Mouse (Mus musculus): ENCODE data around the gene Slc44a2.

DNA sequence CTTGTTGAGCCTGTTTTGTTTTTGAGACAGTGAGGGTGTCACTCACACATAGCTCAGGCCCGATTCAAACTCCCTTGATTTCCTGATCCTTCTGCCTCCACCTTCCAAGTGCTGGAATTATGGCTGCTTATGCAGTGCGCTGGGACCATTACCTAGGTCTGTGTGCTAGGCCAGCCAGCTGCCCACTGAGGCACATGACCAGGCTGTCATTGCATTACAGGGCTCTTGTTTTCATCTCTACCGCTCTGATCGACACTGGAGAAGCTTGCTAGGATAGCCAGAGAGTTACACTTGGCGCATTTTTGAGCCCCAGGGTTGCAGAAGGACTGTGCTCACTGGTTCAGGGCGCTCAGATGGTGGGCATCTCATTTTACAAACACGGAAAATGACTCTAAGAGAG lies 8.8 kb upstream of the Slc44a2 start:
- TF ChIP-seq CTCF (IDR thresholded peaks at IDR 0.05; ENCODE audit: control insufficient read depth, insufficient read depth, insufficient replicate concordance, low read depth, low read length): no peak
- no peak for TF ChIP-seq POLR2A (IDR thresholded peaks at IDR 0.05; ENCODE audit: control insufficient read depth, low read depth, low read length)

Data from testis, adult 2 months (tissue).